Mouse (Mus musculus) megakaryocyte progenitor cell, adult 5-6 weeks (primary cell): ENCODE data around the gene Junb. TPM values are rescaled to one million over a fixed set of nuclear protein-coding genes. Genes with fewer than 3 reads are reported as not detected.

Source experiments
- ATAC-seq: replicated peaks from 2 replicates; pipeline ENCODE4 v1.8.0; 2016; ENCODE audit warnings: mild to moderate bottlenecking, moderate TSS enrichment, inconsistent platforms; ENCODE audit not compliant: poor library complexity
- total RNA-seq, 2 experiments: library from RNA; stranded (forward) in 1 of 2; stranded (reverse) in 1 of 2; fragments of 157-497, 149-512 nt in 1 of 2; fragments of 200-1000 nt in 1 of 2; gene quantifications; 2 replicates each; pipeline versions ENCODE4 v1.2.3 to v1.2.4; 2015 to 2017

The Junb gene
- total RNA-seq, 2 experiments from 2014 or later, result 14.7 to 57.5 TPM

DNA sequence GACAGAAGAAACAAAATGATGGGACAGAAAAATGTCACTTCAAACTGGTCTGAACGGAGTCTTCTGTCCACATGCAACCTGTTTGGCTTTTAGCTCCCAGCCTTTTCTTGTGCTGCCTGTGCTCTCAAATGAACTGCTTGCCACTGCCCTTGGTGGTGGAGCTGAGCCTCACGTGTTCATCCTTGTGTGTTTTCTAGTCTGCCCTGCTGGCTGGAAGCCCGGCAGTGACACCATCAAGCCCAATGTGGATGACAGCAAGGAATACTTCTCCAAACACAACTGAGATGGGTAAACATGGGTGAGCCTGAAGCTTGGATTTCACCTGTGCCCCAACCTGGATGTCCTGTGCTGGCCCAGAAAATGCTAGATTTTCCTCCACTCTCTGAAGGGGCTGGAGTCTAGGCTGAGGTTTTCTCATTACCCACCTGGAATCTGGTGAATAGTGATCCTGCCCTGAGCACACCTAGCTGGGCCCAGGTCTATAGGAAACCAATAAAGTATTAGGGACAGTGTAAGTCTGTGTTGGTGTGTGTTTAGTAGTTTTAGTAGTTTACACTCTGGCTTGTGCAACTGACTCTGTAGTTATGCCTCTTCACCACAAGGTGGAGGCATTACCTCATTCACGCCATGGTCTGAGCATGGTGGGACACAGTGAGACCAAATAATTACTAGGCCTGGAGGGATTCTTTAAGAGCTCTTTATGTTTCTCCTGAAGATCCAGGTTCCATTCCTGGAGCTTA lies 4.5 kb downstream of the Junb start:
- peak; percentile 18 for ATAC-seq

DNA sequence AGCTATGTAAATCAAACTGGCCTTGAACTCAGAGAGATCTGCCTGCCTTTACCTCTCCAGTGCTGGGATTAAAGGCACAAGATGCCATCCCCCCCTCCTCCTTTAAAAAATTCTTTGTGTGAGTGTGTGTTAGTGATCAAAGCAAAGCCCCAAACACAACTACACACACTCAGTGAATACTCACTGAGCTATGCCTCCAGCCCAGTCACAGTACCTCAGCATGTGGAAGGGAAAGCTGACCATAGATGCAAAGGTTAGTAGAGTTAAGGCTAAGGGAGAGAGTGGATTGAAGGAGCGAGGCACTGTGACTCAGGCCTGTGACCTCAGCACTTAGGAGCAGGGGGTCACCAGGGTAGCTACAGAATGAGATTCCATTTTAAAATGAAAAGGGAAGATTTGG lies 5.4 kb downstream of the Junb start:
- no peak for ATAC-seq

DNA sequence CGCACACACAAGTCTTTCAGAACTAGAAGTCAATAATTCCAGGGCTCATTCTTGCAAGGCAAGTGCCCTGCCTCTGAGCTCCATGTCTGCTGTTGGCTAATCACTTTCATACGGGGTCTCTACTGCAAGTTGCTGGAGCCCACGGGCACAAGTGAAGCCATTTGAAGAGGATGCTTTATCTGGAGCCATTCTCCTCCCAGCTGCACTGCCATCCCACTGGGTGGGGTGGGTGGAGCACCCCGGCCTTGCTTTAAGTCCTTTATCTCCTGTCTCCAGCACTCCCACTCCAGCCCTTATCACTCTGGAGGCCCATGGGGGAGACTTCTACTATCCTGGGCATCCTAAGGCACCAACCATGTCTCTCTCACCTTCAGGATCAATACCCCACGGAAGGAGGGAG lies 7.6 kb downstream of the Junb start:
- peak; percentile 55 for ATAC-seq

DNA sequence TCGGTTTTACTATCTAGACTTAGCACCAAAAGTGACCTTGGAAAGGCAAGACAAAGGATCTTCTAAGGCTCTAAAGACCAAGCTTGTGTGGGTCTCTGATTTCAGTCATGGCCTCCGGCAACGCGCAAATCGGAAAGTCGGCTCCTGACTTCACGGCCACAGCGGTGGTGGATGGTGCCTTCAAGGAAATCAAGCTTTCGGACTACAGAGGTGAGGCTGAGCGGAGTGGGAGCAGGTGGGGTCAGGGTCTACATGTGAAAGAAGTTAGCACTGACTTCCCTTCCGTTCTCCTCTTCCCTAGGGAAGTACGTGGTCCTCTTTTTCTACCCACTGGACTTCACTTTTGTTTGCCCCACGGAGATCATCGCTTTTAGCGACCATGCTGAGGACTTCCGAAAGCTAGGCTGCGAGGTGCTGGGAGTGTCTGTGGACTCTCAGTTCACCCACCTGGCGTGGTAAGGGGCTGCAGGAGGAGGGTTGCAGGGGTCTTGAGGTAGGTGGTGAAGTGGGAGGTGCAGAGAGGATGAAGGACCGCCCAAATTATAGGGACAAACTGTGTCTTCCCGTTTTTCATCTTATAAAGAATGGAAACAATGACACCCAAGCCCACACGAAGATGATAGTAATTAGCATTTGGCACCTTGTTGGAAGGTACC lies 8.3 kb downstream of the Junb start:
- ATAC-seq, result no peak

DNA sequence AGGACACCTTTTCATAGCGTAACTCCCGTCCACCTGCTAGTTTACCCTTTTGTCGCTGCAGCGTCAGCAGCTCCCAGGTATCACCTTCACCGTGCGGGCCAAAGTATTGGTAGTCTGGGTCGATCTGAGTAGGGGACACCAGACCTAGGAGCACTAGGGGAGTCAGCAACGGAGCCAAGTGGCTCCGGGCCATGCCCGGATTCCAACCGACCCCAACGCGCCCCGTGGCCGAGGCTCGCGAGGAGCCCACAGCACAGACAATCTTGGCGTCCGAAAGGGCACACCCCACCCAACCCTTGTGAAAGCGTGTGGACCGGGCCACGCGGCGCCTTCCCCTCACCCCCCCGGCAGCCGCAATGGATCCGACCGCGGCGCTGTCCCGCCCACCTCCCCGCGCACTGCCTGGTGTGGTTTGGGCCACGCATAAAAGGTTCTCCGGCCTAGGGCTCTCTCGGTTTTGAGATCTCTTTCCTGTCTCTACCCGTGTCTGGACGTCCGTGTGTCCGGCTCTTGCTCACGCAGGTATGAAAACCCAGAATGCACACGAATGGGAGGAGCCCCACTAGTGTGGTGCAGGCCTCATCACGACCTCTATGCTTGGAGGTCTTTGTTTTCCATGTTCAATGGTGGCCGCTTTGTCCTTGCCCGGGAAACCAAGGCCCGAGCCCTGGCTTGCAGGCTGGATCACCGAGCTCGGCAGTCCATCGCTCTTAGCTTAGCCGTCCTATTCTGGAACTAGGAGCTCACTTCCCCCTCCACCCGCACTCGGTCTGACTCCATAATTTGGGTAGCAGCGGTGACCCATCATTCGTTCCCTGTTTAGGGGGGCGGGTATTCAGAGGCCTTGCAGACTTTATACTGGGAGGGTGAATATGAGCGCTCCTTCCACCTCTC lies 9.0 kb downstream of the Junb start, which contains the start of the genes Gm49661, Prdx2 and Rnaseh2a:
Gene Gm49661, minus strand, starts transcription at position 193 of the 894 bp plus-strand sequence.
Gene Prdx2, plus strand, starts transcription at position 347 of the 894 bp plus-strand sequence.
Gene Rnaseh2a, minus strand, starts transcription at position 527 of the 894 bp plus-strand sequence.
- ATAC-seq, result peak; percentile 40

DNA sequence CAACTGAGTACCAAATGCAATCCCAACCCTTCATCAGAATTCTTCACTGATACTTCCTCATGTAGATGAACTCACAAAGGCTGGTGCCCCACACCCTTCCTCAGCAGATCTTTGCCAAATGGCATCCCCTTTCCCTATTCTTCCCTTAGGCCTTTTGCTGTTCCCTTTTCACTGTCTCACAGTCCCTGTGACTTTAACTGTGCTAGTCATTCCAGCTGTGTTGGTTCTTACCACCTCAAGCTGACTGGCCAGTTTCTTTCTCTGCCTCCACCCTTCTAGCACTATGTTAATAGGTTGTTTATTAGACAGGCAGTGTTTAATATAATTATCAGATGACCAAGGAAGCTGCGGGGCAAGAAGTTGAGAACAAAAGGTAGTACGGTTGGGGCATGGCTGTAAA lies 9.9 kb downstream of the Junb start:
- no peak for ATAC-seq

DNA sequence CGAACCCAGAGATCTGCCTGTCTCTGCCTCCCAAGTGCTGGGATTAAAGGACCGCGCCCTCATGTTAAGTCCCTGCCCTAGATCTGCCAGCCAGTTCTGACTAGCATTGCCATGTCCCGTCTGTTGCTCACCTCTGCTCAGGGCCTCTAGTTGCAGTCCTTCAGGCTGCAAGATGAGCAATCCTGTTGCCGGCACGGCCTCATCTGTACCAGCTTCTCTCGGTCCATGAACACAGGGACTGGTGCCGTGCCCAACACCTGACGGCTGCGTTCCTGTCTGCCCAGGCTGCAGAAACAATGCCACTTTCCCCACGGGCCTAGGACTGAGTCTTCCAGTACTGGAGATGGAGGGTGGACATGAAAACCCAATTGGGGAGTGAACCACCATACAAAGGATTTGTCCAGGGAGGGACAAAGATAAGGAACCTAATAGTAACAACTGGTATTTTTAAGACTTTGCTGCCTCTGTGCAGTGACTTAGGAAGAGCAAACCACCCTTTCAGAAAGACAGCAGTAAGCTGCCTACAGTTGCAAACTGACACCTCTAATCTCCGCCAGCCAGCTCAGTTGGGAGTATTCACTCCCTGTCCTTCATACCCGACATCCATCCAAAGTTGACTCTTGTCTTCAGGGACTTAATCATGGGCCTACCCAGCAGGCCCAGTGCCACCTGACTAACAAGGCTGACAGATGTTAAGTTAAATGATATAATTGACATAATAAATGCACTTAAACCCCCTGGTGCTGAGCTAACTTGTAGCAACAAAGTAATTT lies 10.8 kb downstream of the Junb start:
- no peak for ATAC-seq

DNA sequence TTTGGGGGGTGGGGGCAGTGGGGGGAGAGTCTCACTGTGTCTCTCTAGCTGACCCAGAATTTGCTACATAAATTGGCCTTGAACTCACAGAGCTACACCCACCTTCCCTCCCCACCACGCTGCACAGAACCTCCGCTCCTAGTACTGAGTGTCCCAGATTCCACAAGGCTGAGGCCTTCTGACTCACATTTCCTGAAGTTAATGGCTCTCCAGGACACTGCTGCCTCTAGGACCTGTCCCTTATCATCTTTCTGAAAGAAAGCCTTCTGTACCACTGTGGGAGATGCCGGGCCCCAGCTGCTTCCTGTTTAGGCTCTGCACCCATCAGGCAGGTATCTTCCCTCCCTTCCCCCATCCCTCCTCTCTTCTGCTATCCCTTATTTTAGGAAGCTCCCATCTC lies 11.9 kb downstream of the Junb start:
- ATAC-seq, result no peak

DNA sequence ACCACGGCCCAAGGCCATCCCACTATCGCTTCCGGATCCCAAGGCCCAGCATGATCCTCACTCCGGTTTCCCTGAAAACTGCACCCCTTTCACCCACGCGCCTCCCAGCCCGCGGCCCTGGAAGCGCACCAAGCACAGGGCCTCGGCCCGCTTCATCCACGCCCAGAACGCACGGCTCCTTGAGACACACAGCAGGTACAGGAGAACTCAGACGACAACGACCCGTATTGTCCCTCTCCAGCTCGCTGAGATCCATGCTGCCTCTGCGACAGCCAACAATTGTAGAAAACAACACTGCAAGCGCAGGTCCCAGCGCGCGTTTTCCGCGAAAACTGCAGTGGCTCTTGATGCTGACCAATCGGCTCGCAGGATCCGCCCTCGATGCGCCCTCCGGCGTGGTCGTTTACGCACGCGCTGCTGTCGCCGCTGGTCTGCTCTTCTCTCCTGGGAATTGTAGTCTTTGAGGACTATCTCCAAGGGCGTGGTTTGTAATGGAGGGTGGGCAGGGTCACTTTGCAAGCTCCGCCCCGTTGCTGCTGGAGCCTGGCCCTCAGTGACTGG lies 12.7 kb downstream of the Junb start:
- ATAC-seq, result peak; percentile 83

DNA sequence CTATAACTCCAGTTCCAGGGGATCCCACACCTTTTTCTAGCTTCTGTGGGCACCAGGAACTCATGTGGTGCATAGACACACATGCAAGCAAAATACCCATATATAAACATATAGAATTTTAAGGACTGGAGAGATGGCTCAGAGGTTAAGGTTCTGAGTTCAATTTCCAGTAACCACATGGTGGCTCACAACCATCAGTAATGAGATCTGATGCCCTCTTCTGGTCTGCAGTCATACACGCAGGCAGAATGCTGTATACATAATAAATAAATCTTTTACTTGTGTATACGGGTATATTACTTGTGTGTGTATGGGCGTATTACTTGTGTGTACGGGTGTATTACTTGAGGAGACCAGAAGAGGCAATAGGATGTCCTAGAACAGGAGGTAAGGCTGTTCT lies 14.6 kb downstream of the Junb start:
- ATAC-seq, result no peak

DNA sequence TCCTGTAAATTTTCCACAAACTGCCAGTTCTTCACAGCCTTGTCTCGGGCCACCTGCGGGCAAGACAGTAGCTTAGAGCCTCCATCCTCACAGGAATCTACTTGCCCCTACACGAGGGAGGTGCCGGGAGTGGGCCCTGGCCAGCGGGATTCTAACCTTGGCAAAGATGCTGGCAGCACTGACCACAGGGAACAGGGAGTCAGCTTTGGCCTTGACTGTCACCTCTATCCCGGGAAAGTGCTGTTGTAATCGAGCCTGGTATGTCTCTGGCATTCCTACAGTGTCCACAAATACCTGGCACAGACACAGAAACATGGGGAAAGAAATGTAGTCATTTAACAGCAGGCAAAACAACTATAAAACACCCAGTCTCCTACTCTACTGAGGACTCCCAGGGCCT lies 18.7 kb downstream of the Junb start:
- ATAC-seq, result no peak

DNA sequence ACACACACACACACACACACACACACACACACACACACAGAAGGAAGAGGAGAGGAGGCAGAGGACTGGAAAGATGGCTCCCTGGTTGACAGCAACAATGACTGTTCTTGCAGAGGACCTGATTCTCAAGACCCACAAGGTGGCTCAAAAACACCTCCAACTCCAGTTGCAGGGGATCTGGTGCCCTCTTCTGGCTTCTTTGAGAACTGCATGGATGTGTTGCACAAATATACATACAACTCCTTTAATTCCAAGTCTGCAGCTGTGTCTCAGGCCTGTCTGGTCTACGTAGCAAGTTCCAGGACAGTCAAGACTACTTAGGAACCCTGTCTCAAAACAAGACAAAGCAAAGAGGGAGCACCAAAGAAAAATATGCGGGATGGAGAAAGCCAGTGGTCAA lies 21.8 kb downstream of the Junb start:
- peak; percentile 81 for ATAC-seq

DNA sequence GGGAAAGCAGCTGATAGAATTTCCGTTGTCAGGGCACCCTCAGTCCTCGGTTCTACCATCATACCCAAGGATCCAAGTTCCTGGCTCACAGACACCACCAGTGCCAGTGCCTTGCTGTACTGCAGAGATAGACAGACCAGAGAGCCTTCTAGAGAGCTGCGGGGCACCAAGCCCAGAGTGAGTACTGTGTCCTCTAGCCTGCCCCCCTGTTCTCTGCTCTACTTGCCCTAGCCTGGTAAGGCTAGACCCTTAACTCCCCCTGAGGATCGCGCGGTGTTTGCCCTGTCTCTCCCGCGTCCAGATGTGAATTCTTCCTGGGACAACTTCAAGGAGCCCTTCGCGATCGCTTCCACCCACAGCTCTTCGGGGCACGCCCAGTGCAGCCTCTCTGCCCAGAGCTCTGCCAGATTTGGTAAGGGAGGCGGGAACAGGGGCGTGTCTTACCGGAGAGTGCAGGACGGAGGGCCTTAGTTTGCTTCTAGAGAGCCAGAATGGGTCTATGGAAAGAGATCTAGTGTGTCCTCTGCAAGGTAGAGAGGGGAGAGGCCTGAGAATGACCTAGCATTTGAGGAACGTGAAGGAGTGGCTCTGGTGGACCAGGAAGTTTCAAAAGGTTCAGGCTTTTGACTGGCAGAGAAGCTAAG lies 25.8 kb downstream of the Junb start:
- peak; percentile 84 for ATAC-seq

DNA sequence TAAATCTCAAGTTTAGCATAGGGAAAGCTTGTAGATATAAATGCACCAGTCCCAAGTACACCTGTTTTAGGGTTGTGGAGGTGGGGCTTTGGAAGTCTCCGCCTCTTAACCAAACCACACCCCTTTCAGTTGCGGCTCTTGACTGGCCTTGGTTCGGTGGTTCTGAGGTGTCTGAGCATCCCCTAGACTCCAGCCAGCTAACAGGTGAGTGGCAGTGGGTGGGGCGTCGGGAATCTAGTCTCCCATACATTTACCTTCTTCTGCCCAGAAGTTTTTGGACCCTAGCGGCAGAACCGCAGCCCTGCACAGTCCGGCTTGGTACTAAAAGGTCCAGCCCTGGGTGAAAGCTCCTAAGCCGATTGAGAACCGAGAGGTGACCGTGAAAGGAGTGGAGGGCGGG lies 28.8 kb downstream of the Junb start:
- ATAC-seq, result no peak

DNA sequence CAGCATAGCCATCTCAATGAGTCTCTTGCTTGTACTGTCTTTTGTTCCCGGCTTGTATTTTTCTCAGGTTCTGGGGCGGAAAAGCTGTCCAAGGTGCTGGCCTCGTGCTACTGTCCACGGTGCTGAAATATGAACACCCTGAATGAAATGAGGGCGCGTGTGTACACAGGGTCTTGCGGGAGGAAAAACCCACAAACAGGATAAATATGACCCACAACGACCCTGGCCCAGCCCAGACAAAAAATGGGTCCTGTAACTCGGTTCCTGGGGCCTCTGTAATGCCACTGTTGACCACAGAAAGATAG lies 31.3 kb downstream of the Junb start:
- peak; percentile 85 for ATAC-seq

DNA sequence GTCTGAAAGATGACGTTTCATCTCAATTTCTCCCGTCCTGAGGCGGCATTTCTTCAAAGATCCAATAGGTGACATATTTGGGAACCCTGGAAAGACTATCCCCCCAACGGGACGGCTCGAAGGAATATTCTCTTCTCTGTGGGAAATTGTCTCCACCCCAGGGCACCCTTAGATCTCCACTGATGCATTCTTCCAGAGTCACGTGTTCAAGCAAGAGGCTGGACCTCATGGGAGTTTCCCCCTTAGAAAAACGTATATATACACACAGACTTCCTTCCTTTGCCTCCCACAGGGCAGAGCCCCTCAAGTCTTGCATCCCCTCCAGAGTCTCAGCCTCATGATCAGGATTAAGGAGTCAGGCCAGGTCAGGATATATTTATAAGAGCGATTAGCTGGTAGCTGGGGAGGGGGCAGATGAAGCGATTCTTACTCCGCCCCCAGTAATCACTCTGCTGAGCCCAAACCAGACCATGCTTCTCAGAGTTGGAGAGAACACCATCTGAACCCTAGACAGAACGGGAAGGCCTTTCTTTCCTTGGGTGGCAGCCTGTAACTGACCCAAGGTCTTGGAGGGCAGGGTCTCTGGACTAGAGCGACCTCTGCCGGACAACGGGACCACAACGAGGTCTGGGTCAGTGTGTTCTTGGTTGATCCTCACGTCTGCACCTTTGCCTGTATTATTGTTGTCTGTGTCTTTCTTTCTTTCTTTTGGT lies 31.8 kb downstream of the Junb start, which contains the start of gene Rtbdn:
Gene Rtbdn, plus strand, starts transcription at position 464 of the 713 bp plus-strand sequence.
- ATAC-seq, result no peak

DNA sequence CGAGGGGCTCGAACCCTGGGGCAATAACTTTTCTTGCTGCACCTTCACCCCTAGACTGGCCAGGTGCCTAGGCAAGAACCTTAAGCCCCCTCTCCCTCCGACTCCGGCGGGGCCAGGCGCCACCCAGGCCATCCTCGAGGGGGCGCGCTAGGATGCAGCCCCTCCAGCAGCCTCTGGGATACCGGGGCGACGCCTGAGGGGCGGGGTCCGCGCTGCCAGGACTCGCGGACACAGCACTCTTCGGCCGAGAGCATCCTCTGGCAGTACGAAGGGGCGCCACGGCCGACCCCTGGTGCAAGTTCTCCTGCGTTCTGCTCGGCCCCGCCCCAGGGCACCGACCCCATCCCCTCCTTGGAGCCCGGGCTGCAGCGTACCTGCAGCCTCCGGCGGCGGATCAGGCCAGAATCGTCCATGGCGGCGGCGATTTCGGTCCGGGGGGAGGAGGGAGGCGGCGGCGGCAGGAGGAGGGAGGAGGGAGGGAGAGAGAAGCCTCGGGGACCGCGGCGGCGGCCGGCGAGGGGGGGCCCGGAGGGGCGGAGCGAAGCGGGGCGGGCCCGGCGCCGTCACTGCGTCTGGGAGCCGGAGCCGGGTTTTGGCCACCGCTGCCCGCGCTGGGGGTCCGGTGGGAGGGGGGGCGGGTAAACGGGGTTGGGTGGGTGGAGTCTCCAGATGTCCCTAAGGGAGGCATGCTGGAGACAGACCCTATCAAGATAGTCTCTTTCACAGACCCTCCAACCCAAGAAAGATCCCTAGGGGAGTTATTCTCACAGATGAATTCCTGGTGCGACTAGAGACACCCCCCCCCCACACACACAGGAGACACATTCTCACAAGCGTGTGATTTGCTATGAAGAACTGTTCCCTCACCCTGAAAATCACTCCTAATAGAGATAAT lies 32.6 kb downstream of the Junb start:
- no peak for ATAC-seq

DNA sequence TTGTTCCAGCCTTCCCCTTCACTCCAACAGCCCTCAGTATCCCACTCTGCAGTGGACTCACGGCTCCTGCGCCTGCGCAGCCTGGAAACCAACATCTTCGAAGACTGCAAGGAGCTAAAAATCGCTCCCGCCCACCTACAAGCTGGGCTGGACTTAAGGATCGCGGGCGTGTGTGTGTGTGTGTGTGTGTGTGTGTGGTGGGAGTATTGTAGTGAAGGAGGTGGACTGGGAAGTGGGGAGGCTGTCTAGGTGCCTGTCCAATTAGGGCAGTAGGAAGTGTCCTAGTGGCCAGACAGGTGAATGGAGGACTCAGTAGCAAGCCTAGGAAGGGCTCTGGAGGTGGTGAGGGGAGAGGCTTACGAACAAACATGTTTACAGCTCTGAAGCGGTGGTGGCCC lies 33.3 kb downstream of the Junb start:
- ATAC-seq, result no peak
